Mouse (Mus musculus): Measurements from ENCODE around the gene Bbs9. TPM values are rescaled to one million over a fixed set of nuclear protein-coding genes. Genes with fewer than 3 reads are reported as not detected.

The Bbs9 gene
- total RNA-seq, 1 experiment: 10.3 TPM

DNA sequence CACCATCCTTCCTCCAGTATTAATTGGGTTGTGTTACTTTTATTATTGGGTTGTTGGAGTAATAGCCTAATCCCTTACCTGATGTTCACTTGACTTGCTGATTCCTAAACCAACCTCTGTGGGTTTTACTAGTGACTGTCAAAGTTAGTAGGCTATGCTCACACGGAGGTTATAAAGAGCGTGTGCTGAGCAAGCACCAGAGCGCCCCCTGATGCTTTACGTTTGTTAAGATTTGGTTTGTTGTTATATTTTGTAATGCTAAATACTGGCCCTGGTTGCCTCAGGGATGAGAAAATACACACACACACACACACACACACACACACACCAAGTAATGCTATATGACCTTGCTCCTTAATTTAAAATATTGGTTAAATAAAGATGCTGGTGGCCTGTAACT lies 219.9 kb downstream of the Bbs9 start:
- H3K27ac ChIP-seq (ENCODE audit: insufficient read depth, low read depth, low read length, poor library complexity, severe bottlenecking): no peak overlapping the region
- in situ Hi-C loops (cut with MboI; ENCODE audit: low sequenced_read_pairs in 2 of 2, unreplicated experiment in 2 of 2): no loop called here
- H3K9me3 ChIP-seq (ENCODE audit: control insufficient read depth, insufficient read depth, low read depth, low read length): no peaks in the 10 kb centered on the region
- no peak overlapping the region for H3K9ac ChIP-seq (ENCODE audit: insufficient read depth, low read depth, low read length, poor library complexity, severe bottlenecking)
- no peaks in the 10 kb centered on the region for H3K36me3 ChIP-seq (ENCODE audit: control insufficient read depth, insufficient read depth, low read length, poor library complexity, severe bottlenecking)
- H3K4me3 ChIP-seq (ENCODE audit: insufficient read depth in 1 of 2, low read depth in 1 of 2, low read length in 2 of 2, poor library complexity in 1 of 2, severe bottlenecking in 1 of 2): no peak overlapping the region
- DNase-seq (ENCODE audit: low read depth, low spot score): no peak
- no peak for TF ChIP-seq HCFC1 (IDR thresholded peaks at IDR 0.05; ENCODE audit: borderline replicate concordance, insufficient read depth, low read length)
- TF ChIP-seq ZNF384 (IDR thresholded peaks at IDR 0.05; ENCODE audit: low read depth, low read length): no peak
- no peak for TF ChIP-seq ZC3H11A (IDR thresholded peaks at IDR 0.05; ENCODE audit: borderline replicate concordance, low read depth, low read length)
- no peak for TF ChIP-seq CHD2 (IDR thresholded peaks at IDR 0.05; ENCODE audit: low read depth, low read length)
- no peak for TF ChIP-seq MAFK (IDR thresholded peaks at IDR 0.05; ENCODE audit: insufficient read depth, low read depth, low read length)
- no peaks in the 10 kb centered on the region for H3K4me1 ChIP-seq (ENCODE audit: control insufficient read depth in 2 of 2, insufficient read depth in 2 of 2, low read length in 2 of 2, poor library complexity in 1 of 2)

DNA sequence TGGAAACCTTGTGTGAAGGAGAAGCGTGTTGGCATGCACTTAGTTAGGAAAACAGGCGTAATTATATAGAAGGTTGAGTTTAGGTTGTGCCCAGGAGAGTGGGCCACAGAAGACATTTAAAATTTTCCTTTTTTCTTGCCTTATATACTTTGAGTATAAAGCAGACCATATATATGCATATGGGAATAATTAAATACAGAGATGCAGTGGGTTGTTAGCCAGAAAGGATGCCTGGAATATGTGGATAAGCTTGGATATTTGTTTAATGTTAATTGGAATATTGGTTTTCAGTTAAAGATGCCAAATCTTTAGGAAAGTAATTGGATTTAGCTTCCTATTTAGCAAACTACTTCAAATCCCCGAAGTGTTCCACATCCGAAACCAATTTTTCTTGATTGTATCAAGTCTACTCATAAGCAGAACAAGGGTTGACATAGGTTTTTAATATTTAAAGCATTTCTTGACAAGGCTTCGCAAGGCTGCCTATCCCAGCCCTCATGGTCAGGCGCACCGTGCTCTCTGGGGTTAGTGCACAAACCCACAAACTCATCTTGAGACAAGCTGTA lies 221.4 kb downstream of the Bbs9 start:
- in situ Hi-C loops (cut with MboI; ENCODE audit: low sequenced_read_pairs in 2 of 2, unreplicated experiment in 2 of 2): no loop called here
- Histone ChIP-seq H3K9ac (ENCODE audit: insufficient read depth, low read depth, low read length, poor library complexity, severe bottlenecking) (no peak overlapping the region), H3K27ac (ENCODE audit: insufficient read depth, low read depth, low read length, poor library complexity, severe bottlenecking) (no peak overlapping the region), H3K36me3 (ENCODE audit: control insufficient read depth, insufficient read depth, low read length, poor library complexity, severe bottlenecking) (no peaks in the 10 kb centered on the region), H3K9me3 (ENCODE audit: control insufficient read depth, insufficient read depth, low read depth, low read length) (no peaks in the 10 kb centered on the region), H3K4me1 (ENCODE audit: control insufficient read depth in 2 of 2, insufficient read depth in 2 of 2, low read length in 2 of 2, poor library complexity in 1 of 2) (no peaks in the 10 kb centered on the region), H3K4me3 (ENCODE audit: insufficient read depth in 1 of 2, low read depth in 1 of 2, low read length in 2 of 2, poor library complexity in 1 of 2, severe bottlenecking in 1 of 2) (no peak overlapping the region)
- no peak for DNase-seq (ENCODE audit: low read depth, low spot score)
- TF ChIP-seq ZNF384 (IDR thresholded peaks at IDR 0.05; ENCODE audit: low read depth, low read length) (no peak), MAFK (IDR thresholded peaks at IDR 0.05; ENCODE audit: insufficient read depth, low read depth, low read length) (no peak), CHD2 (IDR thresholded peaks at IDR 0.05; ENCODE audit: low read depth, low read length) (no peak), HCFC1 (IDR thresholded peaks at IDR 0.05; ENCODE audit: borderline replicate concordance, insufficient read depth, low read length) (no peak), ZC3H11A (IDR thresholded peaks at IDR 0.05; ENCODE audit: borderline replicate concordance, low read depth, low read length) (no peak)

DNA sequence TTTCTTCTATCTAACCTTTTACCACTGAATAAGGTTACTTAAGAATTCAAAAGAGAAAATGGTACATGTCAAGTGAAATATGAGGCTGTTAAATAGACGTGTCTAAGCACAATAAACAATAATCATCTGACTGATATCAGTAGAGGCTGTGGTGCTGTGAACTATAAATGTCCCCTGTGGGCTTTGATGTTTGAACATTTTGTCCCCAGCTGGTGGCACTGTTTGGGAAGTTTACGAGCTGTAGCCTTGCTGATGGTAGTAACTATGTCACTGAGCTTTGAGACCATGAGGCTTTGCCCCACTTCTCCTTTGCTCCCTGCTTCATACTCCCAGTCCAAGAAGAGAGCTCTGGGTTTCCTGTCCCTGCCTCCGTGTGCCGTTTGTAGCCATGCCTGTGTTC lies 222.3 kb downstream of the Bbs9 start:
- Histone ChIP-seq H3K36me3 (ENCODE audit: control insufficient read depth, insufficient read depth, low read length, poor library complexity, severe bottlenecking) (no peaks in the 10 kb centered on the region), H3K27ac (ENCODE audit: insufficient read depth, low read depth, low read length, poor library complexity, severe bottlenecking) (no peak overlapping the region), H3K4me1 (ENCODE audit: control insufficient read depth in 2 of 2, insufficient read depth in 2 of 2, low read length in 2 of 2, poor library complexity in 1 of 2) (no peaks in the 10 kb centered on the region), H3K4me3 (ENCODE audit: insufficient read depth in 1 of 2, low read depth in 1 of 2, low read length in 2 of 2, poor library complexity in 1 of 2, severe bottlenecking in 1 of 2) (no peak overlapping the region), H3K9ac (ENCODE audit: insufficient read depth, low read depth, low read length, poor library complexity, severe bottlenecking) (no peak overlapping the region), H3K9me3 (ENCODE audit: control insufficient read depth, insufficient read depth, low read depth, low read length) (no peaks in the 10 kb centered on the region)
- DNase-seq (ENCODE audit: low read depth, low spot score): no peak
- in situ Hi-C loops (cut with MboI; ENCODE audit: low sequenced_read_pairs in 2 of 2, unreplicated experiment in 2 of 2): no loop called here
- TF ChIP-seq ZC3H11A (IDR thresholded peaks at IDR 0.05; ENCODE audit: borderline replicate concordance, low read depth, low read length): no peak
- TF ChIP-seq CHD2 (IDR thresholded peaks at IDR 0.05; ENCODE audit: low read depth, low read length): no peak
- no peak for TF ChIP-seq MAFK (IDR thresholded peaks at IDR 0.05; ENCODE audit: insufficient read depth, low read depth, low read length)
- no peak for TF ChIP-seq ZNF384 (IDR thresholded peaks at IDR 0.05; ENCODE audit: low read depth, low read length)
- TF ChIP-seq HCFC1 (IDR thresholded peaks at IDR 0.05; ENCODE audit: borderline replicate concordance, insufficient read depth, low read length): no peak

DNA sequence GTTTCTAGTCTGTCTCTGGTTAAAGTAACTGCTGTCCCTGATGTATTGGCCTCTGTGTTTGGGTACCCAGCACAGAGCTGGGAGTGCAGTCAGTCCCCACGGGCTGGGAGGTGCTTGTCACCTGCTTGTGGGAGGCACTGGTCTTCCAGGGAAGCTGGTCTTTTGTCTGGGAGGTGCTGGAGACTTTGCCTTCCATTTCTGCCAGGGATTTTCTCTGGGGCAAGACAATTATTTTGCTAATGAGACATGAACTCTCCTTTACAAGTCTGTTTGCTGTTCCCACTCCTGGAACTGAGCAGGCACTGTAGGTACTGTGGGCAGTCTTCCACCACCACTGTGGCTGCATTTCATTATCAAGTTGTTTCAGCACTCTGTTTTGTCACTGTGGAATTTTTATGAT lies 223.0 kb downstream of the Bbs9 start:
- in situ Hi-C loops (cut with MboI; ENCODE audit: low sequenced_read_pairs in 2 of 2, unreplicated experiment in 2 of 2): no loop called here
- Histone ChIP-seq H3K4me3 (ENCODE audit: insufficient read depth in 1 of 2, low read depth in 1 of 2, low read length in 2 of 2, poor library complexity in 1 of 2, severe bottlenecking in 1 of 2) (no peak overlapping the region), H3K9ac (ENCODE audit: insufficient read depth, low read depth, low read length, poor library complexity, severe bottlenecking) (no peak overlapping the region), H3K4me1 (ENCODE audit: control insufficient read depth in 2 of 2, insufficient read depth in 2 of 2, low read length in 2 of 2, poor library complexity in 1 of 2) (no peaks in the 10 kb centered on the region), H3K36me3 (ENCODE audit: control insufficient read depth, insufficient read depth, low read length, poor library complexity, severe bottlenecking) (no peaks in the 10 kb centered on the region), H3K9me3 (ENCODE audit: control insufficient read depth, insufficient read depth, low read depth, low read length) (no peaks in the 10 kb centered on the region), H3K27ac (ENCODE audit: insufficient read depth, low read depth, low read length, poor library complexity, severe bottlenecking) (no peak overlapping the region)
- DNase-seq (ENCODE audit: low read depth, low spot score): no peak
- TF ChIP-seq MAFK (IDR thresholded peaks at IDR 0.05; ENCODE audit: insufficient read depth, low read depth, low read length): no peak
- TF ChIP-seq HCFC1 (IDR thresholded peaks at IDR 0.05; ENCODE audit: borderline replicate concordance, insufficient read depth, low read length): no peak
- no peak for TF ChIP-seq ZNF384 (IDR thresholded peaks at IDR 0.05; ENCODE audit: low read depth, low read length)
- TF ChIP-seq CHD2 (IDR thresholded peaks at IDR 0.05; ENCODE audit: low read depth, low read length): no peak
- no peak for TF ChIP-seq ZC3H11A (IDR thresholded peaks at IDR 0.05; ENCODE audit: borderline replicate concordance, low read depth, low read length)

Data from ES-E14 (cell line).